Mouse (Mus musculus) limb, embryonic 14.5 days (tissue): ENCODE results near the gene Tnk2. TPM values are rescaled to one million over a fixed set of nuclear protein-coding genes. Genes with fewer than 3 reads are reported as not detected.
A peak's percentile ranks its signal among the peaks of the same experiment; 100 is the strongest.

Experiments used
- ATAC-seq: fragments of 200-750 bp; cut with Nextera tagmentation; 2 replicates; pipeline ENCODE4 v1.8.0; 2017; ENCODE audit warnings: low read depth, moderate number of reproducible peaks, moderate TSS enrichment; ENCODE audit not compliant: low FRiP score
- DNase-seq: peaks from one replicate; pipeline ENCODE4 v3.0.0-alpha.2; 2015; ENCODE audit warnings: low spot score
- H3K27ac ChIP-seq: fragments of 300-500 bp; sonication (generic); replicated peaks from 2 replicates; pipeline ENCODE4 v1.5.1; 2014; ENCODE audit warnings: low read depth, mild to moderate bottlenecking, low read length, moderate library complexity, mixed read lengths
- H3K27me3 ChIP-seq: fragments of 300-500 bp; sonication (generic); 2 replicates; pipeline ENCODE4 v1.6.1; 2014; ENCODE audit warnings: low read length, mixed read lengths; ENCODE audit not compliant: control insufficient read depth, insufficient read depth
- H3K36me3 ChIP-seq: fragments of 300-500 bp; sonication (generic); 2 replicates; pipeline ENCODE4 v1.6.1; 2014; ENCODE audit warnings: mild to moderate bottlenecking, low read length, moderate library complexity, mixed read lengths; ENCODE audit not compliant: control insufficient read depth, insufficient read depth
- H3K4me1 ChIP-seq: fragments of 300-500 bp; sonication (generic); 2 replicates; pipeline ENCODE4 v1.6.1; 2014; ENCODE audit warnings: antibody characterized with exemption, low read length, mixed read lengths; ENCODE audit not compliant: control insufficient read depth, insufficient read depth
- H3K4me2 ChIP-seq: fragments of 300-500 bp; sonication (generic); replicated peaks from 2 replicates; pipeline ENCODE4 v1.6.1; 2014; ENCODE audit warnings: low read depth, mild to moderate bottlenecking, low read length, moderate library complexity; ENCODE audit not compliant: severe bottlenecking
- H3K4me3 ChIP-seq: fragments of 300-500 bp; sonication (generic); replicated peaks from 2 replicates; pipeline ENCODE4 v1.5.1; 2014; ENCODE audit warnings: low read length
- H3K9ac ChIP-seq: fragments of 300-500 bp; sonication (generic); 2 replicates; pipeline ENCODE4 v1.6.1; 2014; ENCODE audit warnings: mild to moderate bottlenecking, low read depth, low read length, moderate library complexity; ENCODE audit not compliant: severe bottlenecking
- H3K9me3 ChIP-seq: fragments of 300-500 bp; sonication (generic); 2 replicates; pipeline ENCODE4 v1.6.1; 2016; ENCODE audit warnings: low read length; ENCODE audit not compliant: control insufficient read depth
- POLR2A ChIP-seq: fragments of 200-500 bp; IDR thresholded peaks from 2 replicates; pipeline ENCODE4 v1.8.0; 2012; ENCODE audit warnings: inconsistent platforms, mild to moderate bottlenecking, moderate library complexity, borderline replicate concordance; ENCODE audit not compliant: insufficient read depth, insufficient read length; ENCODE audit errors: extremely low read depth
- WGBS: fragments of 180-500 bp; shearing (Covaris S2); extraction: QIAGEN DNeasy Blood & Tissue Kit; methylation state at CpG from one replicate; pipeline ENCODE4 v1.1.7; 2014; 5-methylcytosine and 5-hydroxymethylcytosine counted together
- polyA plus RNA-seq, 2 experiments: library from polyadenylated mRNA; depleted of rRNA in 1 of 2; stranded (reverse) in 1 of 2; unstranded in 1 of 2; fragments of >200 nt; fragmentation: Nextera tagmentation in 1 of 2; extraction: Ambion mirVana in 1 of 2; gene quantifications; 2 replicates each; pipeline versions ENCODE4 v1.2.1 to v1.2.3; 2012 to 2014

Gene Tnk2
- polyA plus RNA-seq, 2 experiments = 16.0 to 98.1 TPM

- peaks cover 39% of the 10 kb centered on the region for H3K4me1 ChIP-seq
- no peak overlapping the region for H3K4me2 ChIP-seq
- DNase-seq = no peak
- 78% methylated on average over 9 of the region's 9 CpGs for WGBS
- ATAC-seq = no peak
- no peaks in the 10 kb centered on the region for H3K9me3 ChIP-seq
- H3K36me3 ChIP-seq = peaks cover 21% of the 10 kb centered on the region
- no peak overlapping the region for H3K27ac ChIP-seq
- TF ChIP-seq POLR2A = no peak
- H3K9ac ChIP-seq = no peak overlapping the region
- H3K27me3 ChIP-seq = no peaks in the 10 kb centered on the region
- no peak overlapping the region for H3K4me3 ChIP-seq
Observed at GRCm38 (mm10) chr16:32663231-32663858, 19.7 kb downstream of the Tnk2 start.

- WGBS = 80% methylated on average over 2 of the region's 2 CpGs
- Histone ChIP-seq H3K27me3 (no peaks in the 10 kb centered on the region), H3K36me3 (peaks cover 23% of the 10 kb centered on the region), H3K4me3 (no peak overlapping the region), H3K4me2 (no peak overlapping the region), H3K4me1 (peaks cover 30% of the 10 kb centered on the region), H3K27ac (no peak overlapping the region), H3K9me3 (no peaks in the 10 kb centered on the region), H3K9ac (no peak overlapping the region)
- no peak for ATAC-seq
- DNase-seq = no peak
- no peak for TF ChIP-seq POLR2A
Observed at GRCm38 (mm10) chr16:32664211-32664610, 20.5 kb downstream of the Tnk2 start.

GRCm38 (mm10) chr16:32665851-32666665, 22.4 kb downstream of the Tnk2 start:
- 69% methylated on average over 11 of the region's 11 CpGs for WGBS
- no peak overlapping the region for H3K4me3 ChIP-seq
- 0 out of 2 replicates have a peak overlapping the region, but pooled peaks have one; percentile 27 for H3K27ac ChIP-seq
- TF ChIP-seq POLR2A = no peak
- H3K4me2 ChIP-seq = no peak overlapping the region
- H3K9me3 ChIP-seq = no peaks in the 10 kb centered on the region
- peaks cover 12% of the 10 kb centered on the region for H3K4me1 ChIP-seq
- peaks cover 37% of the 10 kb centered on the region for H3K36me3 ChIP-seq
- no peak overlapping the region for H3K9ac ChIP-seq
- H3K27me3 ChIP-seq = no peaks in the 10 kb centered on the region
- DNase-seq (no peak), ATAC-seq (no peak)

GRCm38 (mm10) chr16:32666671-32667551, 23.2 kb downstream of the Tnk2 start:
- ATAC-seq (no peak), DNase-seq (no peak)
- Histone ChIP-seq H3K4me2 (no peak overlapping the region), H3K9ac (no peak overlapping the region), H3K36me3 (peaks cover 45% of the 10 kb centered on the region), H3K4me3 (no peak overlapping the region), H3K27ac (0 out of 2 replicates have a peak overlapping the region, but pooled peaks have one; percentile 33), H3K9me3 (no peaks in the 10 kb centered on the region), H3K27me3 (no peaks in the 10 kb centered on the region), H3K4me1 (peaks cover 3% of the 10 kb centered on the region)
- no peak for TF ChIP-seq POLR2A
- 71% methylated on average over 8 of the region's 9 CpGs for WGBS

- no peak overlapping the region for H3K9ac ChIP-seq
- no peak overlapping the region for H3K4me3 ChIP-seq
- TF ChIP-seq POLR2A = no peak
- ATAC-seq (no peak; the same call in 1 of the 2 replicates), DNase-seq (no peak)
- no peak overlapping the region for H3K27ac ChIP-seq
- WGBS = 71% methylated on average over 3 of the region's 3 CpGs
- H3K27me3 ChIP-seq = no peaks in the 10 kb centered on the region
- no peak overlapping the region for H3K4me2 ChIP-seq
- peaks cover 49% of the 10 kb centered on the region for H3K36me3 ChIP-seq
- no peaks in the 10 kb centered on the region for H3K4me1 ChIP-seq
- H3K9me3 ChIP-seq = no peaks in the 10 kb centered on the region
Observed at GRCm38 (mm10) chr16:32667552-32667872, 23.8 kb downstream of the Tnk2 start.
